Mouse (Mus musculus) heart, embryonic 11.5 days (tissue): ENCODE results near the gene Sstr2. TPM values are rescaled to one million over a fixed set of nuclear protein-coding genes. Genes with fewer than 3 reads are reported as not detected.

Source experiments
- ATAC-seq: fragments of 200-750 bp; cut with Nextera tagmentation; replicated peaks from 2 replicates; pipeline ENCODE4 v1.8.0; 2017; ENCODE audit warnings: moderate library complexity; ENCODE audit not compliant: insufficient number of reproducible peaks, low FRiP score, low TSS enrichment
- H3K27ac ChIP-seq: fragments of 300-500 bp; sonication (generic); 2 replicates; pipeline ENCODE4 v1.5.1; 2014; ENCODE audit warnings: mild to moderate bottlenecking, low read depth, low read length
- H3K27me3 ChIP-seq: fragments of 300-500 bp; sonication (generic); 2 replicates; pipeline ENCODE4 v1.6.1; 2014; ENCODE audit warnings: mild to moderate bottlenecking, low read length, mixed read lengths; ENCODE audit not compliant: control insufficient read depth, insufficient read depth
- H3K36me3 ChIP-seq: fragments of 300-500 bp; sonication (generic); 2 replicates; pipeline ENCODE4 v1.6.1; 2014; ENCODE audit warnings: mild to moderate bottlenecking, low read length, moderate library complexity, mixed read lengths; ENCODE audit not compliant: control insufficient read depth, insufficient read depth
- H3K4me1 ChIP-seq: fragments of 300-500 bp; sonication (generic); 2 replicates; pipeline ENCODE4 v1.6.1; 2014; ENCODE audit warnings: low read length; ENCODE audit not compliant: control insufficient read depth, insufficient read depth
- H3K4me2 ChIP-seq: fragments of 300-500 bp; sonication (generic); 2 replicates; pipeline ENCODE4 v1.6.1; 2014; ENCODE audit warnings: mild to moderate bottlenecking, moderate library complexity
- H3K4me3 ChIP-seq: fragments of 300-500 bp; sonication (generic); 2 replicates; pipeline ENCODE4 v1.5.1; 2014; ENCODE audit warnings: low read depth, low read length
- H3K9ac ChIP-seq: fragments of 300-500 bp; sonication (generic); 2 replicates; pipeline ENCODE4 v1.6.1; 2014; ENCODE audit warnings: mild to moderate bottlenecking, low read depth, low read length, moderate library complexity
- H3K9me3 ChIP-seq: fragments of 300-500 bp; sonication (generic); replicated peaks from 2 replicates; pipeline ENCODE4 v1.6.1; 2016; ENCODE audit warnings: low read length; ENCODE audit not compliant: control insufficient read depth
- WGBS: fragments of 180-500 bp; shearing (Covaris S2); extraction: QIAGEN DNeasy Blood & Tissue Kit; methylation state at CpG from one replicate; pipeline ENCODE4 v1.1.7; 2014; ENCODE audit not compliant: insufficient replicate concordance; 5-methylcytosine and 5-hydroxymethylcytosine counted together
- polyA plus RNA-seq: library from polyadenylated mRNA; unstranded; fragments of >200 nt; fragmentation: Nextera tagmentation; extraction: Ambion mirVana; gene quantifications from 2 replicates; pipeline ENCODE4 v1.2.1, GENCODE M21; 2014

The Sstr2 gene
- polyA plus RNA-seq, 1 experiment from 2014 or later, result 0.79 TPM

GRCm38 (mm10) chr11:113630642-113631041 lies 11.5 kb downstream of the Sstr2 start:
- ATAC-seq, result no peak
- Histone ChIP-seq H3K27ac (no peak overlapping the region), H3K4me1 (no peaks in the 10 kb centered on the region), H3K4me3 (no peak overlapping the region), H3K9me3 (no peaks in the 10 kb centered on the region), H3K27me3 (no peaks in the 10 kb centered on the region), H3K4me2 (no peak overlapping the region), H3K9ac (no peak overlapping the region), H3K36me3 (no peaks in the 10 kb centered on the region)
- WGBS, result 53% methylated on average over 7 of the region's 7 CpGs

- Histone ChIP-seq H3K4me2 (no peak overlapping the region), H3K4me1 (no peaks in the 10 kb centered on the region), H3K27me3 (no peaks in the 10 kb centered on the region), H3K36me3 (no peaks in the 10 kb centered on the region), H3K27ac (no peak overlapping the region), H3K4me3 (no peak overlapping the region), H3K9ac (no peak overlapping the region), H3K9me3 (no peaks in the 10 kb centered on the region)
- ATAC-seq, result no peak
- WGBS, result 74% methylated on average over 8 of the region's 8 CpGs
Measured at GRCm38 (mm10) chr11:113631302-113631701, 12.2 kb downstream of the Sstr2 start.

GRCm38 (mm10) chr11:113631862-113632261 lies 12.7 kb downstream of the Sstr2 start:
- no peak overlapping the region for H3K9ac ChIP-seq
- H3K27me3 ChIP-seq, result no peaks in the 10 kb centered on the region
- WGBS, result 73% methylated on average over 8 of the region's 8 CpGs
- H3K9me3 ChIP-seq, result no peaks in the 10 kb centered on the region
- no peak overlapping the region for H3K4me2 ChIP-seq
- H3K4me3 ChIP-seq, result no peak overlapping the region
- ATAC-seq, result no peak
- no peaks in the 10 kb centered on the region for H3K4me1 ChIP-seq
- H3K36me3 ChIP-seq, result no peaks in the 10 kb centered on the region
- H3K27ac ChIP-seq, result no peak overlapping the region

- H3K27me3 ChIP-seq, result no peaks in the 10 kb centered on the region
- no peak overlapping the region for H3K4me2 ChIP-seq
- no peaks in the 10 kb centered on the region for H3K4me1 ChIP-seq
- WGBS, result 73% methylated on average over 7 of the region's 7 CpGs
- no peak overlapping the region for H3K4me3 ChIP-seq
- no peaks in the 10 kb centered on the region for H3K36me3 ChIP-seq
- H3K27ac ChIP-seq, result no peak overlapping the region
- ATAC-seq, result no peak
- no peaks in the 10 kb centered on the region for H3K9me3 ChIP-seq
- H3K9ac ChIP-seq, result no peak overlapping the region
Measured at GRCm38 (mm10) chr11:113632303-113632702, 13.2 kb downstream of the Sstr2 start.

- 90% methylated on average over 5 of the region's 5 CpGs for WGBS
- Histone ChIP-seq H3K27ac (no peak overlapping the region), H3K4me2 (no peak overlapping the region), H3K27me3 (no peaks in the 10 kb centered on the region), H3K9me3 (no peaks in the 10 kb centered on the region), H3K4me1 (no peaks in the 10 kb centered on the region), H3K4me3 (no peak overlapping the region), H3K36me3 (no peaks in the 10 kb centered on the region), H3K9ac (no peak overlapping the region)
- no peak for ATAC-seq
Measured at GRCm38 (mm10) chr11:113633398-113633797, 14.3 kb downstream of the Sstr2 start.

- Histone ChIP-seq H3K27me3 (no peaks in the 10 kb centered on the region), H3K9ac (no peak overlapping the region), H3K4me3 (no peak overlapping the region), H3K4me2 (no peak overlapping the region), H3K9me3 (no peaks in the 10 kb centered on the region), H3K4me1 (no peaks in the 10 kb centered on the region), H3K27ac (no peak overlapping the region), H3K36me3 (no peaks in the 10 kb centered on the region)
- WGBS, result 70% methylated on average over 10 of the region's 10 CpGs
- ATAC-seq, result no peak
Measured at GRCm38 (mm10) chr11:113634699-113635121, 15.6 kb downstream of the Sstr2 start.

- no peaks in the 10 kb centered on the region for H3K4me1 ChIP-seq
- WGBS, result 84% methylated on average over 12 of the region's 12 CpGs
- no peak overlapping the region for H3K9ac ChIP-seq
- H3K9me3 ChIP-seq, result no peaks in the 10 kb centered on the region
- no peak overlapping the region for H3K27ac ChIP-seq
- ATAC-seq, result no peak
- no peak overlapping the region for H3K4me2 ChIP-seq
- no peaks in the 10 kb centered on the region for H3K36me3 ChIP-seq
- H3K27me3 ChIP-seq, result no peaks in the 10 kb centered on the region
- H3K4me3 ChIP-seq, result no peak overlapping the region
Measured at GRCm38 (mm10) chr11:113638680-113639079, 19.5 kb downstream of the Sstr2 start.

GRCm38 (mm10) chr11:113645181-113645580 lies 26.0 kb downstream of the Sstr2 start:
- no peak overlapping the region for H3K27ac ChIP-seq
- no peak for ATAC-seq
- WGBS, result 86% methylated on average over 3 of the region's 3 CpGs
- H3K27me3 ChIP-seq, result no peaks in the 10 kb centered on the region
- no peak overlapping the region for H3K4me3 ChIP-seq
- H3K36me3 ChIP-seq, result no peaks in the 10 kb centered on the region
- H3K9ac ChIP-seq, result no peak overlapping the region
- H3K4me2 ChIP-seq, result no peak overlapping the region
- peaks cover 9% of the 10 kb centered on the region for H3K4me1 ChIP-seq
- no peaks in the 10 kb centered on the region for H3K9me3 ChIP-seq

- 3% methylated on average over 15 of the region's 15 CpGs for WGBS
- H3K4me3 ChIP-seq, result peak overlapping the region; percentile 12; the same call in 1 of the 2 replicates
Measured at GRCm38 (mm10) chr11:113648152-113648551, 29.0 kb downstream of the Sstr2 start.

More at GRCm38 (mm10) chr11:113648152-113648551, 29.0 kb downstream of the Sstr2 start:
- Histone ChIP-seq H3K9ac (0 out of 2 replicates have a peak overlapping the region, but pooled peaks have one; percentile 40), H3K4me1 (peaks cover 13% of the 10 kb centered on the region), H3K4me2 (peak overlapping the region; percentile 43), H3K36me3 (peaks cover 11% of the 10 kb centered on the region), H3K9me3 (no peaks in the 10 kb centered on the region), H3K27ac (no peak overlapping the region), H3K27me3 (no peaks in the 10 kb centered on the region)
- no peak for ATAC-seq
